Mouse (Mus musculus) olfactory bulb, adult 2 months (tissue): ENCODE data around the gene Arfgef2.

Experiments
- CTCF ChIP-seq: fragments of 200-500 bp; IDR thresholded peaks from 2 replicates; pipeline ENCODE4 v1.5.1; 2012; ENCODE audit warnings: low read depth, mild to moderate bottlenecking, low read length, moderate library complexity; ENCODE audit not compliant: insufficient read depth
- POLR2A ChIP-seq: fragments of 200-500 bp; IDR thresholded peaks from 2 replicates; pipeline ENCODE4 v1.6.1; 2012; ENCODE audit warnings: mild to moderate bottlenecking, low read depth, low read length, moderate library complexity; ENCODE audit not compliant: insufficient read depth

DNA sequence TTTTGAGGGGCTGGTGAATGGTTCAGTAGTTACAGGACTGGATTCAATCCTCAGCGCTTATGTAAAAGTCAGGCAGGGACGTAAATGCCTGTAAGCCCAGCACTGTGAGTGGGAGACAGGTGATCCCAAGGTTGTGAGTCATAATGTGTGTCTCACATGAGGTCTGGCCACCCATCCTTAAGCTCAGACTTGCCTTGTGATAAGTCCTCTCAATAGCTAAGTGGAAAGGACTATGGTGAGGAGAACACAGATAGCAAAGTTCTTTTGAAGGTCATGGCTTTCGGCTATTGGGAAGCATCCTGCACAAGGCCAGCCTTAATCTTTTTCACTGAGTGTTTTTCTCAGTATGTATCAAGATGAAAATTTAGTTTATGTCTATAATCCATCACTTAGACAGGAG is 104.3 kb downstream of the Arfgef2 start:
- TF ChIP-seq POLR2A = no peak
- no peak for TF ChIP-seq CTCF
